Mouse (Mus musculus): Measurements from ENCODE around the gene Bet1l. TPM values are rescaled to one million over a fixed set of nuclear protein-coding genes. Genes with fewer than 3 reads are reported as not detected.

Bet1l gene
- total RNA-seq, 1 experiment, result 21.6 TPM

DNA sequence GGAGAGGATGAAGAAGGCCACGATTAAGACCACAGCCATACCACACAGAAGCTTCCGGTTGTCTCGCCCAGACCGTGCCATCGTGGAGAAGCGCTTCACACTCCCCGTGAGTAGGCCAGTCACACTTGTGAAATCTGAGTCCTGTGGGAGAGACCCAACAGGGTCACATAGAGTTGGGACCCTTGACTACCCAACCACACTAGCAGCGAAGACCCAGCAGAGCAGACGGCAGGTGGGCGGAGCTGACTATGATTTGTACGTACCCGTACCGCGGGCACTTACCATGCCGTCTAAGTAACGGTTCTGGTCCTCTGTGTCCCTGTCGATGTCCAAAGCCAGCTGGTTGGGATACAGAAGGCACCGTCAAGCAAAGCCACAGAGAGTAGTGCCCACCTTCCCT is 2.9 kb downstream of the Bet1l start:
- no peak for DNase-seq (ENCODE audit: low read depth, low spot score)
- Histone ChIP-seq H3K27ac (ENCODE audit: insufficient read depth, low read depth, low read length, poor library complexity, severe bottlenecking) (no peak overlapping the region), H3K9ac (ENCODE audit: insufficient read depth, low read depth, low read length, poor library complexity, severe bottlenecking) (peak overlapping the region; percentile 91; the same call in 1 of the 2 replicates), H3K36me3 (ENCODE audit: control insufficient read depth, insufficient read depth, low read length, poor library complexity, severe bottlenecking) (peaks cover 26% of the 10 kb centered on the region), H3K9me3 (ENCODE audit: control insufficient read depth, insufficient read depth, low read depth, low read length) (no peaks in the 10 kb centered on the region), H3K4me1 (ENCODE audit: control insufficient read depth in 2 of 2, insufficient read depth in 2 of 2, low read length in 2 of 2, poor library complexity in 1 of 2) (peaks cover 8 to 28% of the 10 kb centered on the region in 2 experiments; a peak in 2 of 4 replicates), H3K4me3 (ENCODE audit: insufficient read depth in 1 of 2, low read depth in 1 of 2, low read length in 2 of 2, poor library complexity in 1 of 2, severe bottlenecking in 1 of 2) (peak overlapping the region; percentile 80 to 83; a peak in 2 of 4 replicates)
- TF ChIP-seq ZC3H11A (IDR thresholded peaks at IDR 0.05; ENCODE audit: borderline replicate concordance, low read depth, low read length), result no peak
- TF ChIP-seq MAFK (IDR thresholded peaks at IDR 0.05; ENCODE audit: insufficient read depth, low read depth, low read length), result no peak
- no peak for TF ChIP-seq HCFC1 (IDR thresholded peaks at IDR 0.05; ENCODE audit: borderline replicate concordance, insufficient read depth, low read length)
- no peak for TF ChIP-seq ZNF384 (IDR thresholded peaks at IDR 0.05; ENCODE audit: low read depth, low read length)
- TF ChIP-seq CHD2 (IDR thresholded peaks at IDR 0.05; ENCODE audit: low read depth, low read length), result no peak
- in situ Hi-C loops (cut with MboI; ENCODE audit: low sequenced_read_pairs in 2 of 2, unreplicated experiment in 2 of 2), result no loop called here

GRCm38 (mm10) chr7:140853386-140853785 is 4.0 kb downstream of the Bet1l start:
- H3K9ac ChIP-seq (ENCODE audit: insufficient read depth, low read depth, low read length, poor library complexity, severe bottlenecking), result no peak overlapping the region
- no peak overlapping the region for H3K27ac ChIP-seq (ENCODE audit: insufficient read depth, low read depth, low read length, poor library complexity, severe bottlenecking)
- H3K36me3 ChIP-seq (ENCODE audit: control insufficient read depth, insufficient read depth, low read length, poor library complexity, severe bottlenecking), result peaks cover 16% of the 10 kb centered on the region
- no peak for DNase-seq (ENCODE audit: low read depth, low spot score)
- no peaks in the 10 kb centered on the region for H3K9me3 ChIP-seq (ENCODE audit: control insufficient read depth, insufficient read depth, low read depth, low read length)
- in situ Hi-C loops (cut with MboI; ENCODE audit: low sequenced_read_pairs in 2 of 2, unreplicated experiment in 2 of 2), result no loop called here
- TF ChIP-seq ZC3H11A (IDR thresholded peaks at IDR 0.05; ENCODE audit: borderline replicate concordance, low read depth, low read length), result no peak
- no peak for TF ChIP-seq HCFC1 (IDR thresholded peaks at IDR 0.05; ENCODE audit: borderline replicate concordance, insufficient read depth, low read length)
- TF ChIP-seq CHD2 (IDR thresholded peaks at IDR 0.05; ENCODE audit: low read depth, low read length), result no peak
- no peak for TF ChIP-seq ZNF384 (IDR thresholded peaks at IDR 0.05; ENCODE audit: low read depth, low read length)
- TF ChIP-seq MAFK (IDR thresholded peaks at IDR 0.05; ENCODE audit: insufficient read depth, low read depth, low read length), result no peak
- peaks cover 7 to 20% of the 10 kb centered on the region in 2 experiments; a peak in 2 of 4 replicates for H3K4me1 ChIP-seq (ENCODE audit: control insufficient read depth in 2 of 2, insufficient read depth in 2 of 2, low read length in 2 of 2, poor library complexity in 1 of 2)
- no peak overlapping the region for H3K4me3 ChIP-seq (ENCODE audit: insufficient read depth in 1 of 2, low read depth in 1 of 2, low read length in 2 of 2, poor library complexity in 1 of 2, severe bottlenecking in 1 of 2)

DNA sequence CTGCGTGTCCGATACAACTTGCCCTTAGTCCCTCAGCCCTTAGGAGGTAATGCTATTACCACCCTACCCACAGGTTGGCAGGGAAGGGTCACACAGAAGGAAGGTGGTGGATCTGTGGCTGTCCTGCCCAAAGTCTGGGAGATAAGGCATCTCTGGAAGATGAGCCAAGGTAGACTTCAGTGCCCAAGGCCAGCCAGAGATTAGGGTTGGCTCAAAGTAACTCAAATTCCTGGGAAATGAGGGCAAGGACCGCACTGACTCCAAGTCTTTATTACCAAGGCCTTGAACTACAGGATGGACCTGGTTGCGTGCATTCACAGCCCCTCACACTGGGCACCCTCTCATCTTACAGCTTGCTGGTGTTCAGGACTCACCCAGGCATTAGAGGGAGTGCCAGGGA is 5.5 kb downstream of the Bet1l start:
- H3K36me3 ChIP-seq (ENCODE audit: control insufficient read depth, insufficient read depth, low read length, poor library complexity, severe bottlenecking), result peaks cover 16% of the 10 kb centered on the region
- DNase-seq (ENCODE audit: low read depth, low spot score), result no peak
- peaks cover 5 to 17% of the 10 kb centered on the region in 2 experiments; a peak in 2 of 4 replicates for H3K4me1 ChIP-seq (ENCODE audit: control insufficient read depth in 2 of 2, insufficient read depth in 2 of 2, low read length in 2 of 2, poor library complexity in 1 of 2)
- no peaks in the 10 kb centered on the region for H3K9me3 ChIP-seq (ENCODE audit: control insufficient read depth, insufficient read depth, low read depth, low read length)
- TF ChIP-seq CHD2 (IDR thresholded peaks at IDR 0.05; ENCODE audit: low read depth, low read length) (no peak), HCFC1 (IDR thresholded peaks at IDR 0.05; ENCODE audit: borderline replicate concordance, insufficient read depth, low read length) (no peak), ZC3H11A (IDR thresholded peaks at IDR 0.05; ENCODE audit: borderline replicate concordance, low read depth, low read length) (no peak), ZNF384 (IDR thresholded peaks at IDR 0.05; ENCODE audit: low read depth, low read length) (no peak), MAFK (IDR thresholded peaks at IDR 0.05; ENCODE audit: insufficient read depth, low read depth, low read length) (no peak)
- in situ Hi-C loops (cut with MboI; ENCODE audit: low sequenced_read_pairs in 2 of 2, unreplicated experiment in 2 of 2), result no loop called here
- H3K4me3 ChIP-seq (ENCODE audit: insufficient read depth in 1 of 2, low read depth in 1 of 2, low read length in 2 of 2, poor library complexity in 1 of 2, severe bottlenecking in 1 of 2), result no peak overlapping the region
- H3K27ac ChIP-seq (ENCODE audit: insufficient read depth, low read depth, low read length, poor library complexity, severe bottlenecking), result no peak overlapping the region
- H3K9ac ChIP-seq (ENCODE audit: insufficient read depth, low read depth, low read length, poor library complexity, severe bottlenecking), result no peak overlapping the region

DNA sequence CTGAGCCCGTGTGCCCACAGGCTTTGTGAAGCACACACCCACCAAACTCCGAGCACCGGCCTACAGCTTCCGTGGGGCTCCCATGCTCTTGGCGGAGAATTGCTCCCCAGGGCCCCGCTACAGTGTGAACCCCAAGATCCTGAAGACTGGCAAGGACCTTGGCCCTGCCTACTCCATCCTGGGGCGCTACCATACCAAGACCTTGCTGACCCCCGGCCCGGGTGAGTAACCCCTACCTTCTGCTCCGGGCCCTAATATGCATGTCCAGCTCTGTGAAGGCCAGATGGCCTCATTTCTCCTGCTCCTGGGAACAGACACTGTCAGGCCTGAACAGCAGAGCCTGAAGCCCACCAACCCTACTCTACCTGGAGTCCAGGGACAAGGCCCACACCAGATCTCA is 8.8 kb downstream of the Bet1l start:
- peaks cover 1 to 21% of the 10 kb centered on the region in 2 experiments; a peak in 2 of 4 replicates for H3K4me1 ChIP-seq (ENCODE audit: control insufficient read depth in 2 of 2, insufficient read depth in 2 of 2, low read length in 2 of 2, poor library complexity in 1 of 2)
- DNase-seq (ENCODE audit: low read depth, low spot score), result no peak
- no peak overlapping the region for H3K27ac ChIP-seq (ENCODE audit: insufficient read depth, low read depth, low read length, poor library complexity, severe bottlenecking)
- peaks cover 6% of the 10 kb centered on the region for H3K36me3 ChIP-seq (ENCODE audit: control insufficient read depth, insufficient read depth, low read length, poor library complexity, severe bottlenecking)
- TF ChIP-seq MAFK (IDR thresholded peaks at IDR 0.05; ENCODE audit: insufficient read depth, low read depth, low read length) (no peak), ZNF384 (IDR thresholded peaks at IDR 0.05; ENCODE audit: low read depth, low read length) (no peak), HCFC1 (IDR thresholded peaks at IDR 0.05; ENCODE audit: borderline replicate concordance, insufficient read depth, low read length) (no peak), CHD2 (IDR thresholded peaks at IDR 0.05; ENCODE audit: low read depth, low read length) (no peak), ZC3H11A (IDR thresholded peaks at IDR 0.05; ENCODE audit: borderline replicate concordance, low read depth, low read length) (no peak)
- no peaks in the 10 kb centered on the region for H3K9me3 ChIP-seq (ENCODE audit: control insufficient read depth, insufficient read depth, low read depth, low read length)
- H3K4me3 ChIP-seq (ENCODE audit: insufficient read depth in 1 of 2, low read depth in 1 of 2, low read length in 2 of 2, poor library complexity in 1 of 2, severe bottlenecking in 1 of 2), result no peak overlapping the region
- no peak overlapping the region for H3K9ac ChIP-seq (ENCODE audit: insufficient read depth, low read depth, low read length, poor library complexity, severe bottlenecking)
- in situ Hi-C loops (cut with MboI; ENCODE audit: low sequenced_read_pairs in 2 of 2, unreplicated experiment in 2 of 2), result loop anchor here (10.0 to 25.0 kb wide), 3 partner anchors 46 to 326 kb away; partner anchors contain the start of genes B4galnt4 (in 1 of the 2) and Rnh1 (in 1 of the 2)
